Mouse (Mus musculus): ENCODE results near the gene Pacrg.

DNA sequence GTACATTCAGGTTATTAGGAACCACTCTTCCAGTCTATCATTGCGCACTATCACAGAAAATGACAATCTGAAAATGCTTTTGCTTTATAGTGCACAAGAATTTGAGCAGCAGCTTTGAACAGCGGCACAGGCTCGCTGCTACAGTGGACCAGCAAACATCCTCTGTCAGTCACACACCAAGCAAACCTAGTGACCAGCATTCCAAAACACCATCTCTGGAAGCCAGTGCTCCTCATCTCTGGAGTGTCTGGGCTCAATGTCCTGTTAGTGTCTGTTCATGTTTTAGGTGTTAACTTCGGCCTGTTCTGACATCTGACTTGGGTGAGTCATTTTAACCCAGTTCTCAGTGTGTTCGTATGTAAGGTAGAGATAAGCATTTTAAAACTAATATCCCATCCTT, 275.9 kb downstream of the Pacrg start:
- TF ChIP-seq CTCF (IDR thresholded peaks at IDR 0.05; ENCODE audit: low read depth) (no peak), EP300 (IDR thresholded peaks at IDR 0.05; ENCODE audit: low read depth) (no peak)
